Mouse (Mus musculus): Measurements from ENCODE around the gene Gtf2ird1.
"Not testable (repeated sequence)": the region's sequence is repeated elsewhere in the genome, so short reads cannot be mapped to it uniquely, and the experiment has no call there.

The Gtf2ird1 gene

GRCm38 (mm10) chr5:134475686-134476085 is 19.2 kb upstream of the Gtf2ird1 start:
- ATAC-seq (ENCODE audit: insufficient number of reproducible peaks, low FRiP score, low TSS enrichment) = not testable (repeated sequence)

- no peak for ATAC-seq (ENCODE audit: insufficient number of reproducible peaks, low FRiP score, low TSS enrichment)
These were observed 18.6 kb upstream of the Gtf2ird1 start for GRCm38 (mm10) chr5:134475006-134475605.

GRCm38 (mm10) chr5:134473902-134474301 is 17.4 kb upstream of the Gtf2ird1 start:
- no peak for ATAC-seq (ENCODE audit: insufficient number of reproducible peaks, low FRiP score, low TSS enrichment)

DNA sequence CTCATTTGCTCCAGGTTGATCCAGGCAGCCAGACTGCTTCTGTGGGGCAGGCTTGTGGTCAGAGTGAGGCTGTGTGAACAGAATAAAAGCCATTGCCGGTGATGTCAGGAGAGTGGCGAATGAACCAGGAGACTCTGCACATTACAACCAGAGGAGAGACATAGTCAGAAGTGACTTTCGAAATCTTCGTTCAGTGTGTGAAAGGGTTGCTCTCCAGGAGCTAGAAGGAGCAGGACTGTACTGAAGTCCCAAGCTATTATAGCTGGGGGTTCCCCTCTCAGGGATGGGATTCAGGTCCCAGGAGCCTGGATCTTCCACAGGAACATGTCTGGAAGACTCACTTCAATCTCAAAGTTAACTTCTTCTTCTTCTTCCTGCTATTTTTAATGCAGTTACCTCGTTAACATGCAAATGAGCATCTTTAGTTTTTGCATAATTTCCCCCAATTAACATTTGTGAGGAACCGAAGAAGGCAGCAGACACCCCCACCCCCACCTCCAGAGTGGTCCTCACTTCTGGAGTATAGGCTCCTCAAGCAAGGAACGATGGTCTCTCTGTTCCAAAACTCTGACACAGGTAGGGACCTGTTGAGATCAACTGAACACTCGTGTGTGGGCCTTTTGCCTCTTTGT is 14.1 kb upstream of the Gtf2ird1 start:
- no peak for ATAC-seq (ENCODE audit: insufficient number of reproducible peaks, low FRiP score, low TSS enrichment)

GRCm38 (mm10) chr5:134469559-134470150 is 13.1 kb upstream of the Gtf2ird1 start:
- no peak for ATAC-seq (ENCODE audit: insufficient number of reproducible peaks, low FRiP score, low TSS enrichment)

- no peak for ATAC-seq (ENCODE audit: insufficient number of reproducible peaks, low FRiP score, low TSS enrichment)
These were observed 11.7 kb upstream of the Gtf2ird1 start for GRCm38 (mm10) chr5:134468158-134468765.

DNA sequence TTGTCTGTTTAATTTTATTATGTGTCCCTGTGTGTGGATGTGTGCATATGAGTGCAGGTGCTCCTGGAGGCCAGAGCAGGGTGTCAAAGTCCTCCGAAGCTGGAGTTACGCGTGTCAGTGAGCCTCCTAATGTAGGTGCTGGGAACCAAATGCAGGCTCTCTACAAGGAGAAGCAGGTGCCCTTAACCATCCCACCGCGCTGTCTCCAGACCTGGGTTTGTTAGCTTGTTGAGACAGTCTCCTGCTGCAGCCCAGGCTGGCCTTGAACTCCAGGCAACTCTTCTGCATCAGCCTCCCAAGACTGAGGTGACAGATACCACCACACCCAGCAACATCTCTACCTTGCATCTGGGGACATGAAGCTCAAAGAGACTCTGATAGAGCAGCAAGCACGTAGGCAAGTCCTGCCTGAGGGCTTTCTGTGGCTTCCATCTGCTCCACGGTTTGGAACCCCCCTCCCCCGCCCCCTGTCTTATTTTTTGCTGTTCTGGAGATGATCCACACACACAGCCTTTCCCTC is 10.6 kb upstream of the Gtf2ird1 start:
- ATAC-seq (ENCODE audit: insufficient number of reproducible peaks, low FRiP score, low TSS enrichment) = no peak

DNA sequence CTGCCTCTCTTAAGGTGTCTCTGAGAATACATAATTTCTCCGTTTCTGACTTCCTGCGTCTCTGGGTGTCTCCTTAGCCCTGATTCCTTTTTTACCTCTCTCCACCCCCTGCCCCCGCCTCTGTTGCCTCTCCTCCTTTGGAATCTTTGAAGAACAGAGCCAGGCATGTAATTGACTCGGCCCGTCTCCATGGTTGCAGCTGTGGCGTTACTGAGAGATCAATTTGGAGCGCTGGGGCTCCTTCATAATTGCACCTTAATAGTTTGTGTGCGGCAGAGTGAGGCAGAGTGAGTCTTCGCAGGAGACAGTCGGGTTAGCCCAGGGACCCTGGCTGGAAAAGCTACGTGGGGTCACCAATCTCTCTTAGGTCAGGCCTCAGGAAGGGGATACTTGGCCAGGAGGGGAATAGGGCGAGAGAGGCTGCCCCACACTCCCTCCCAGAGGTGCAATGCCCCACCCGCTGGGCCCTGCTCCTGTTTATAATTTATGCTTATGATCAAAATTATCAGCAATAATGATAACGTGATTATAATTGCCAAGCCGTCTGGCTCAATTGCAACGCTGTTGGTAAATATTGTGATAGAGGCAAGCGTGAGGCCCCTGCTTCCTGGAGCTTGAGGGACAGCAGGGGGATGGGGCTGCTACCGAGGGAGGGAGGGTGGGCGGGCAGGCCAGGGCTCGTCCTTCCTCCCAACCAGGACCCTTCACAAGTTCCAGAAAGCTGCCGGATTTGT is 9.9 kb upstream of the Gtf2ird1 start:
- no peak for ATAC-seq (ENCODE audit: insufficient number of reproducible peaks, low FRiP score, low TSS enrichment)

- ATAC-seq (ENCODE audit: insufficient number of reproducible peaks, low FRiP score, low TSS enrichment) = no peak
These were observed 8.7 kb upstream of the Gtf2ird1 start for GRCm38 (mm10) chr5:134465197-134465596.

DNA sequence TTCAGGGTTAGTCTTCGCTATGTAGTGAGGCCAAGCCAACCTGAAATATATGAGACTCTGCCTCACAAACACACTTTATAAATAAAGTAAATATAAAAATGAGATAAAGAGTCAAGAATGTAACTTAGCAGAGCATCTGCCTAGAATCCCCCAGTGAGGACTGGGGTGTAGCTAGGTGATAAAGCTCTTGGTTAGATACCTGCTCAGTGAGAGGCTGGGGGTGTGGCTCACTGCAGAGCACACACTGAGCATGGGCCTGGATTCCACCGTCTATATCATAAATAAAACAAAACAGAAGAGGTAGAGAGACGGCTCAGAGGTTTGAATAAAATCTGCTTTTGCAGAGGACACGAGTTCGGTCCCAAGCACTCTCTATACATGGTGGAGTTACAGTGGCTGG is 7.7 kb upstream of the Gtf2ird1 start:
- no peak for ATAC-seq (ENCODE audit: insufficient number of reproducible peaks, low FRiP score, low TSS enrichment)

- no peak for ATAC-seq (ENCODE audit: insufficient number of reproducible peaks, low FRiP score, low TSS enrichment)
These were observed 6.2 kb upstream of the Gtf2ird1 start for GRCm38 (mm10) chr5:134462731-134463130.

- no peak for ATAC-seq (ENCODE audit: insufficient number of reproducible peaks, low FRiP score, low TSS enrichment)
These were observed 5.8 kb upstream of the Gtf2ird1 start for GRCm38 (mm10) chr5:134462316-134462715.

DNA sequence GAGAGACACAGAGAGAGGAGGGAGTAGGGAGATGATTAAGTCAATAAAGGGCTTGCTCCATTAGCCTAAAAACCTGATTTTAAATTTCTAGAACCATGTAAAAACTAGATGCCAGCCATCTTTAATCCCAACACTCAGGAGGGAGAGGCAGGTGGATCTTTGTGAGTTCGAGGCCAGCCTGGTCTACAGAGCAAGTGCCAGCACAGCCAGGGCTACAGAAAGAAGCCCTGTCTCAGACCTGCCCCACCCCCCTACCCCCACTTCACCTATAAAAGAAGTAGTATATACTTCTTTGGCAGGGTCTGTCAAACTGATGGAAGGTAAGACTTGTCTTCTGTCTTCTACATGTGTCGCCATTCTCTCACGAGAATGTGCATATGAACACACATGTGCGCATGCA is 4.0 kb upstream of the Gtf2ird1 start:
- ATAC-seq (ENCODE audit: insufficient number of reproducible peaks, low FRiP score, low TSS enrichment) = no peak

GRCm38 (mm10) chr5:134459096-134459495 is 2.6 kb upstream of the Gtf2ird1 start:
- ATAC-seq (ENCODE audit: insufficient number of reproducible peaks, low FRiP score, low TSS enrichment) = no peak

GRCm38 (mm10) chr5:134458416-134458815 is 1.9 kb upstream of the Gtf2ird1 start:
- ATAC-seq (ENCODE audit: insufficient number of reproducible peaks, low FRiP score, low TSS enrichment) = no peak

- no peak for ATAC-seq (ENCODE audit: insufficient number of reproducible peaks, low FRiP score, low TSS enrichment)
These were observed 855 bp upstream of the Gtf2ird1 start for GRCm38 (mm10) chr5:134457371-134457770.

- ATAC-seq (ENCODE audit: insufficient number of reproducible peaks, low FRiP score, low TSS enrichment) = peak; percentile 19; the same call in 1 of the 2 replicates
These were observed 547 bp downstream of the Gtf2ird1 start for GRCm38 (mm10) chr5:134455914-134456423.

- no peak for ATAC-seq (ENCODE audit: insufficient number of reproducible peaks, low FRiP score, low TSS enrichment)
These were observed 1.2 kb downstream of the Gtf2ird1 start for GRCm38 (mm10) chr5:134455186-134455895.

GRCm38 (mm10) chr5:134454421-134454820 is 2.1 kb downstream of the Gtf2ird1 start:
- no peak for ATAC-seq (ENCODE audit: insufficient number of reproducible peaks, low FRiP score, low TSS enrichment)

DNA sequence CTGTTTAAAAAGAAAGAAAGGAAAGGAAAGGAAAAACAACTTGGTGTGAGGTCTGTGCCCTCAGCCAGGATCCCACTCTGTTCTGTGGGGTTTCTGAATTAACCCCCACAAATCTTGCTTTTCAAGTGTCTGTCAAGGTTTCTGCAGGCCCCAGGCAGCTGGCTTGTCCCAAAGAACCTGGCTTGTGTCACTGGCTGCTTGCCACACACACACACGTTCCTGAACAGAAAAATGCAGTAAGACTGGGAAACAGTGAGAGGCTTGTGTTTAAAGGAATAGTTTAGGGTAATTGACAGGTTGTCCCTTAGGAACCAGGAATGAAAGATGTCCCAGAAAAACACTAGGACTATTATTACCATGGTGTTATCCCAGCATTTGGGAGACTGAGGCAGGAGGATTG is 2.9 kb downstream of the Gtf2ird1 start:
- no peak for ATAC-seq (ENCODE audit: insufficient number of reproducible peaks, low FRiP score, low TSS enrichment)
